Mouse (Mus musculus) cerebellum, postnatal 4 days (tissue): ENCODE measurements around the gene Tff2.

Source experiments
- DNase-seq, 2 experiments: peaks; one replicate each; pipeline ENCODE4 v3.0.0; 2022; ENCODE audit warnings: low spot score in 2 of 2, mixed read lengths in 1 of 2

The Tff2 gene

DNA sequence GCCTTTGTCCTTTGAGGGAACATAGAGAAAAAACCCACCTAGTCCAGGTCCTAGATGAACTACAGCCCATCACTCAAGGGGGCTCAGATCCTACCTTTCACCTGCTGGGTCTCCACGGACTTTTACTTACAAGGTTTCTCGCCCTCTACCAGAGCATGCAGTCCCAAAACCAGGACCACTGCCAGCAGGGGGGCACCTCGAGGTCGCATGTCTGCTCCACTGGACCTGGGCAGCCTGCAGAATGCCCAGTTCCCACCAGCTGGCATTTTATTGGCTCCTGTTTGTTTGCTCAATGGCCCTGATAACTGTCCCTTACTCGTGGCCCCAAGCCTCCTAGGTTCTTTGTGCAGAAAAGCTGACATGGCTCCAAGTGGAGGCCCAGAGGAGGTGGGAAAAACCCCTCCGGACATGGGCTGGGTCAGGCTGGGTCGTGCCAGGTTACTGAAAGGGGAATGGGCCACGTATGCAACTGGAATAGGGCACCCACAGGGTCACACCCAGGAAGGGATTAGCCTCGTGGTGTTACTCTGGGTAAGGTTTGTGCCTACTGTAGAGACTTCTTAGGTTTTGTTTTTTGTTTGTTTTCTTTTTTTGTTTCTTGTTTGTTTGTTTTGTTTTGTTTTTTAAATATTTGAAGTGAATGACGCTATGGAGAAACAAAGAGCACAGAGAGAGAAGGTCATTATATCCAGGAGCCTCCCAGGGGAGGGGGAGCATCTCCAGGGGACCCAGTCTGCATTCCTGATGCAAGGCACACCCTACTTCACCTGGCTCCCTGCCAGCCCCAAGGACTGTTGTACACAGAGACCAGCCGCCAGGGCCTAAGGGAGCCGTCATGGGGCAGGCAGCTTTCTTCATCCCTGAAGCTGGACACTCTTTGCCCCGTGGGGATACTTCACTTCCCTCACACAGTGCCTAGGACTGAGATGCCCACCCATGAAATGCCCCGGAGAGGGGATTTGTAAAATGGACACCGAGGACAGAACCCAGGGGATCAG lies at the start of gene Tff2:
Gene Tff2, minus strand, starts transcription at position 243 of the 998 bp plus-strand sequence.
- no peak for DNase-seq

DNA sequence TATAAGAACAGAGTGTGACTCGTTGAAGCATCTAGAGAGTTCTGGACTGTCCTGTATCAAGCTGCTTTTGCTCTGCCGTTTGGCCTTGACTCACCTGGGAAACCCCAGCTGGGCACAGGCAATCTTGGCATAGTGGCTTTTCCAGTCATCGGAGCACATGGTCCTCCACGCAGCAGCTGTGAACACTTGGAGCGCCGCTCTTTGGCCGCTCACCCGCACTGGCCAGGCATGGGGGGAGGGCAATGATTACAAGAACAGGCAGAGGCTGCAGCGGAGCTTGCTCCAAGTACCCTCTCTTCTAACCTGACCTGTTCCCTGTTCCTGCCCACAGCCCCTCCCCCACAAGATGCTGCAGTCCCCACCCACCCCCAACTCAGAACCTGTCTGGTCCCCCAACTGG lies 49.3 kb upstream of the Tff2 start:
- no peak for DNase-seq

DNA sequence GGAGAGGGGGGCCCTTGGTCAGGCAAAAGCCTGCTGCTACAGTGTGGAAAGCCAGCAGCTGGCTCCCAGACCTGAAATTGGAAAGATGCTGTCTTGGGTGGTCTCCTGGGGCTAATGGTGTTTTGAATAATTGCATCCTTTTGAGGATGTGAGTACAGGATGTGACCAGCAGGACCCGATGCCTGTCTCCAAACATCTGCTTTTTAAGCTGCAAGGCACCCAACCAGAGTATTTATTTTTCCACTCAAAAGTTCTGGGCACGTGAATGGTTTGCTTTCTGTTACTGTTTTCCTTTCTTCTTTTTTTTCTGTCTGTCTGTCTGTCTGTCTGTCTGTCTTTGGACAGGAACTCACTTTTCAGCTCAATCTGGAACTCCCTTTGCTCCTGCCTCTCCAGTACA lies 48.6 kb upstream of the Tff2 start:
- DNase-seq: no peak

DNA sequence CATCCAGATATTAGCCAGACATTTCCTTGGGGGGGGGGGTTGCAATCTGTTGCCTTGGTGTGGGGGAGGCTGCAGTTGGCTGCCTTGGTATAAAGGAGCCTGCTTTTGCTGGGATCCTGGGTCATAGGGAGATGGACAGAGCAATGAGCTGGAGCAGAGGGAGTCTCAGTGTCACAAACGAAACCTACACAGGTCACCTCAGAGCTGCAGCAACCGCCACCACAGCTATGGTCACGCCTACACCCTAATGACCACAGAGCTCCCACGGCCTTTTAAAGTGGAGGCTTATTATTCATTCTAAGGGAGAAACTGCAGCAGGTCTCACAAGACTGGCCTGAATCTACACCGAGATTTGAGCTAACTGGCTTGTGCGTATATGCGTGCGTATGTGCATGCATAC lies 47.7 kb upstream of the Tff2 start:
- no peak for DNase-seq

DNA sequence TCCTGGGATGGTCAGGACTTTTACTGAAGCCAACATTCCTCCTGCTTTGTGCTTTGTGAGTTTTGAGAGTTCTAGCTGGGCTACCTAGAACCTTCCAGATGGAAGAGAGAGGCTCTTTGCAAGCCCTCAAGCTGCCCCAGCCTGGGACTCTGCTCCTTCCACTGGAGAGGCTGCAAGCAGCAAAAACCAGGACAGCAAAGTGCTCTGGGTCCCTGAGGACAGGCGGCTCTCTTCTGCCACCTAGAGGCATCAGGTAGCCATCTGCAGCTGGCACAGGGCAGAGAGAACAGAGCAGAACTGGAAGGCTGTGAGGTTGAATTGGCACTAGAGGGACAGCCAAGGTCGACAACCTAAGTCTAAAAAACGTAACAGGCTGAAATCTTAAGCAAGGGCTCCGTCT lies 43.3 kb upstream of the Tff2 start:
- DNase-seq: peak; percentile 56 to 73

DNA sequence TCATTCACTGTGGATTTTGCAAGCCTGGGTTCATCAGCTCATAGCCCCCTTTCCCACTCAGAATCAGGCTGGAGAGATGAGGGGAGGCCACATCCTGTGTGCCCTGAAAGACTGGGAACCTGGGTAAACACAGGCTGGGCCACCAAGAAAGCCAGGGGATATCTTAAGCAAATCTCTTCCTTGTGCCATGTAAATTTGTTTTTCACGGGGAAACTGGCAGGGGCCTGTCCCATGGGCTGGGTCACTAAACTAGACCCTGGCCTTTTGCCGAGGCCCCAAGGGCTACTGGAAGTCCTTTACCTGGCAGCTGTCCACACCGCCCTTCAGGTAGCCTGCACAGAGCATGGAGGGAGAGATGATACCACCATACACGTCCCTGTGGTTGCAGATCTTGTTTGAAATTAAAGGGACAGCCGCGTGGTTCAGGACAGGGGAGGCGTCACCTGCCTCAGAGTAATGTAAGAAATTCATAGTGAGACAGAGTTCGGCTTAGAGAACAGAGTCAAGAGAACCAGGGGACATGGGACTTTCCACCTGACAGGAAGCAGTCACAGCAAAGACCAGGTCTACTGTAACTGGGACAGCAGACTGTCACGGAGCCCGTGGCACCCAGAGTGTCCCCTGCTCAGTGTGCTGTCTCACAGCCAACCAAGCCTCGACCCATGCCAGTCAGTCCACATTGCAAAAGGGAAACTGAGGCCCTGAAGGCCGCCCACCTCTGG lies 40.3 kb upstream of the Tff2 start:
- no peak for DNase-seq

DNA sequence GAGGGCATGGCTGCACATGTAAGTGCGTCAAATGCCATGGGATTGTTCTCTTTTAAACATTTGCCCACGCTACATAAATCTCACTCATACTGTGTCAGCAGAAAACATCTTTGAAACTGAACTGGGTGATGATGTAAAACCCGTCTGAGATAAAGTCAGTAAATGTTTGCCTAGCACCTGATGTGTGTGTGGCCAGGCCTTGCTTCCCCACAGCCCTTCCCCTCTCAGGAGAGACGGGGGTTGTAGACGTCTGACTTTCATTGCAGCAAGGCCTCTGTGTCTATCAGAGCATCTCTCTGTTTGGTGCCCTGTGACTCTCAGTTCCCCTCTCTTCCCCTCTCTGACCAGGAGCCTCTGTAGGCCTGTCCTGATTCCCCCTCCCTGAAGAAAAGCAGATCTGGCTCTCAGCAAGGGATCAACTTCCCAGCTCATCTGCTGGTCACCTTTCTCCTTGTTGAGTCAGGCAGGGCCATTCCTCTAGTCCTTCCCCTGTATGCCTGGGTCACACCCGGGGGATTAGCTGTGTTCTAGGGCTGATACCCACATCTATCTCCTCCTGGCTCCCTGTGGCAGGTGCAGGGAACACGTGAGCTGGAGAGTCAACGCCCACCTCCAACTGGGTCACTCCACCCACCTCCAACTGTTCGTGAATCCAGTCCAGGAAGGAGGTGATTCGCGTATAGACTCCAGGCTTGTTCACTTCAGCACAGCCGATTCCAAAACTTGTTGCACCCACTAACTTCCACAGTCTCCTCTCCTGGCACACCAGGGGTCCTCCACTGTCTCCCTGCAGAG lies 39.3 kb upstream of the Tff2 start:
- DNase-seq: no peak

DNA sequence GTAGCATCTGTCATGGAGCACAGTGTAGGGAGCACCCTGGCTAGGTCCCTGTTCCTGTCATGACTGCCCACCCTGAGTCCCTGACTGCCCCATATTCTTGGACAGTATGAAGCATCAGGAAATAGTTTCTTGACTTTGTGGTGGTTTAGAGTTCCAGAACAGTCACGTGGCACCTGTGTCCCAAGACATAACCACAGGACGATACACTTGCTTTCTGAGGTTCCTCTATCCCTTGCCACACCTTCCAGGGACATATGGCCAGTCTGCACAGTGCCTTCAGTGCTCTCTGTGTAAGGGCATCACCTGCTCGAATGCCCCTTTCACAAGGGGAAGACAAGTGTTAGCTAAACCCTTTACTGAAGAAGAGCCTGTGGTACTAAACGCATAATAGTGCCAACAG lies 37.4 kb upstream of the Tff2 start:
- no peak for DNase-seq

DNA sequence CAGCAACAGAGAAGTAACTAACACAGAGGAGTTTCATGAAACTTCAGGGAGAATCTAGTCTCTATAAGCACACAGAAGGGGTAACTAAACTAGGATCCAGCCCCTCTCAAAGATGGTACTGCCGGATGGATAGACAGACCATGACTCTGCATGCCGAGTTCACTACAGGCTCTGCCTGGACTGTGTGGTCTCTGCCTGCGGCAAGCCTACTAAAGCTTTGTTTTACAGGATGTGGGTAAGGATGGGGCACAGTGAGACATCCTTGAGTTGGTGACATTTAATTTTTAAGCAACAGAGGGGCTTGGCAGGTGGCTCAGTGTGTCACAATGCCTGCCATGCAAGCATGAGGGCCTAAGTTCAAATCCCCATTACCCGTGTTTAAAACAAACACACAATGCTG lies 32.2 kb upstream of the Tff2 start:
- no peak for DNase-seq

DNA sequence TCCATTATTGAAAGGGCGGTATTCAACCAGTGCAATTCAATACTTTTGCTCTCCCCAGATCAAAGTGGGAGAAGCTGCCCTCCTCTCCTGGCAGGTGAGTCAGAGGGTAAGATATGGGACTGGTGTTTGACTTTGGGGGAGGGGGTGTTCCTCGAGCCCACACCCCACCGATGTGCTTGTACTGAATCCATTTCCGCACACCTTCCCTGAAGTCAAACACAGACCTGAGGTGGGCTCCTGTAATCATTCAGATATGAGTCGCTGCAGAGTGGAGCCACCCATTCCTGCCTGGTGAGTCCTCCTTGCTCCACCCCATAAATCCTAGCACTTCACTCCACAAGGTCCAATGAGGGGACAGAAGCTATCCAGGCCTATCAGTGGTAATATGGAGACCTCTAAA lies 25.7 kb upstream of the Tff2 start:
- DNase-seq: no peak

DNA sequence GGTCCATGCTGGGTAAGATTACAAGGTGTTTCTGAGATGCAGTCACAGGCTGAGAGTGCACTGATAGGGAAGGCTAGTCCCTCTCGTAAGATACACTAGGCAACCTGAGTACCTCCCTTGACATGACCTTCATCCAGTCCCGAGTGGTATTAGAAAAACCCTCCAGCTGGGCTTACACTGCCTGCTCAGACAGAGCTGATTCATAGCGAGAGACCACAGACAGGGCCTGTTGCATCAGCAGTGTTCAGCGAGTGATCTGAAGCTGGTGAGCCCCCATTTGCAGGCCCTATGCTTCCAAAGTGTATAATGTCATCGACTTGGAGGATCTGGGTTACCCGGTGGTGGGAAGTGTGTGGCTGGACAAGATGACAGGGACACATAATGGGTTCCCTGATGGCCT lies 21.0 kb upstream of the Tff2 start, which contains the start of gene Tff1:
Gene Tff1, minus strand, starts transcription at position 151 of the 400 bp plus-strand sequence.
- no peak for DNase-seq

DNA sequence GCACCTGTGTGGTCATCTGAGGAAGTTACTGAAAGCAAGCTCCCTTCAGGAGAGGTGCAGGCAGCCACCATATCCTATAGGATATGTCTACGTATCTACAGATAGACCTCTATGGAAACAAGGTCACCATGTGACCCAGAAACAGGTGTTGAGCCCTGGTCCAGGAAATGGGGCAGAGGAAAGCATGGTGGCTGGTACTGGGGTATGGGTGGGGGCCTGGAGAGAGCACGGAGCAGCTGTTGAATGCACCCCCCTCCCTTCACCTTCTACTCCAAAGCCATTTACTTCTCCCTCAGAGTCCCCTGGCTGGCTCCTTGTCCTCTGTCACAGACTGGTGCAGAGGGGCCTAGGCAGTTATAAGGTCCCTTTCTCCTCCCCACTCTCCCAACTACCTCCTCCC lies 19.7 kb upstream of the Tff2 start:
- DNase-seq: no peak

DNA sequence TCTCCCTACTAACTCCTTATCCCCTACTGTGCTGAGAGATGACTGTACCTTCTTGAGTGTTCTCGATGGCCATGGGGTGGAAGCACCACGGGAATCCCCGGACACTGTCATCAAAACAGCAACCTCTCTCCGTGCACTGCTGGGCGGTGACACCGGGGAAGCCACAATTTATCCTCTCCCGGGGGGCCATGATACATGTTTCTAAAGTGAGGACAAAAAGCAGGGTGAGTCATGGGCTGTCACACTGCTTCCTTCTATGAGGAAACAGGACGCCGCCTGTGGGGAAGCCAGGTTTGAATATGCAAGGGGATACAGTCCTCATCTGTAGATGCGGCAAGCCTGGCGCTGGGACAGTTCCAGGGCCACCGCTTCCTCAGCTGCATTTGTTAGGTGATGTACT lies 18.5 kb upstream of the Tff2 start:
- DNase-seq: no peak

DNA sequence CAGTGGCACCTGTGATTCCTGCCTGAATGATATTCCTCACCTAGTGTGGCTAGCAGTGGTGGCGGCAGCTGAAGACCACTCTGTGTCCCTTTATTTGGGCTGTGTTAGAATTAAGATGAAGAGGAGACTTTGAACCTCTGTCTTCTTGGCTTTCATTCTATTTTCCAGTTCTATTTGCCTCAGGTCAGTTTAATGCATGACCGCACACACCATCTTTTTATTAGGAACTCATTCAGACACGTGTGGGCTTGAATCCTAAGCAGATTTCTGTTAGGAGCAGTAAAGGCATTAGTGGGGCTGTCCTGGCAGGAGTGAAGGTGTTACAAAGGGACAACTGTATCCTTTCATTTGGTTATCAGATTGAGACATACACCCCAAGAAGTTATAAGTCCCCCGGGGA lies 16.2 kb upstream of the Tff2 start:
- DNase-seq: no peak

DNA sequence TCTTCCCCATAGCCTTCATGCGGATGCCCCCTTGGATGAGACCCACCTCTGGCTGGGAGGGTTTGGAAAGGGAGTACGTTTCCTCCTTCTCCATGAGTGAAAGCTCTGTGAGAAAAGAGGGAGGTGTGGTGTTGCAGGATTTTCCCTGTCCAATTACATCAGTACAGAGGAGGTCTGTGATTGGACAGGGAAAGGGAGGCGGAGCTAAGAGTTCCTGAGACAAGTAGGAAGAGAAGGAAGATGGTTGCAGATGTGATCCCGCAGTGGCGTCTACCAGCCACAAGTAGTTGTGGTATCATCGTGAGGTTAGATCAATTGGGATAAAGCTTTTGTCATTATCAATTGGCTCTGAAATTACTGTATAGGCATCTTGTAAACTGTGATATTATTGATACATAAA lies 13.8 kb upstream of the Tff2 start:
- DNase-seq: no peak

DNA sequence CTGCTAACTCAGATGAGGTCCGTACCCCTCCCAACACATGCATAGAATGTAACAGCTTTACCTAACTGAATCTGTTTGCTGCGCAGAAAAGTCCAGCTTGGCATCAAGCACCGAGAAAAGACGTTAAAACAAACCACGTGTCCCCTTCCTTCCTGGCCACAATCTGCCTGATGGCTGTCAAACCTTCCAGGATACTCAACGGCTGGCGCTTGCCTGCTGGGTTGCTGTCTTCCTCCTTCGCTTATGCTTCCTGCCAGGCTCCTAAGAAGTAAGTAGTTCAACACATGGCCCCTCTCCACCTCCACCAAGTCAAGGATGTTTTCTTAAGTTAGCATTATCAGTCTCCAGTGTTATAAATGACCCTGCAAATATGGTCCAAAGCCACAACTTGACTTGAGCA lies 9.7 kb upstream of the Tff2 start:
- no peak for DNase-seq

DNA sequence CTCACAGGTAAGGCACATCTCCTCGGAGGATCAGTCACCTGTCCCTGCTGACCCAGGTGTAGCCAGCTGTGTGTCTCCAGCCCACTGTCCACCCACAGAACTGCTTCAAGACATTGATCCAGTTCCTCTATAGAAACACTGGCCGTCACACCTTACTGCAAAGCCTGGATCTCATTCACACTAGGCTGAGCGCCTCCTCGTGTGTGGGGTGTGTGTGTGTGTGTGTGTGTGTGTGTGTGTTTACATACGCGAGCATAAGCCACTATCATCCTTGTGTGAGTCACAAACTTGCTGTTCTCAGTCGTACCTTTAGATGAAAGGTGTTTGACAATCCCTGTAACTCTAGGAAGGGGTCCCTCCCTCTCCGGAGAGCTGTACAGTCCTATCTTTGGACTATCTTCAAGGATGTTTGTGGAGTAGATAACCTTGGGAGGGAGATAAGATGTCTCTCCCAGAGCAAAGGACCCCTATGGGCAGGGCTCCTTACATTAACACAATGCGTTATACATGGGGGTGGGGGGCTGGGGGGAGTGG lies 9.0 kb upstream of the Tff2 start:
- DNase-seq: no peak

DNA sequence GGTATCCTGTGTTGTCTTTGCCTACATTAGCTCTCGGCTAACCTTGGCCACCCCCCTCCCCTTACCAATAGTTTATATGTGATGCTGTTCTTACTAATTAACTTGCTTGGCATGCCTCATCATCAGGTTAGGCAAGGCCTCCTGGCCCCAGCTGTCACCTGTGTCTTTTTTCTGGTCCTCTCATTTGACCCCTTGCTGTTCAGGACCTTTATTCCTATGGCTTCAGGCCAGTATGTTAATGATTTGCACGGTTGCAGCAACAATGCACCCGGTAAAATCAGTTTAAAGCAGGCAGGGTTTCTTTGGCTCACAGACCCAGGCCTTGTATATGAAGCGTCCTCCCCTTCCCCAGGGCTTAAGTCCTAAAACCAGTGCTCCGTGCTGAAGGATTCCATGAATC lies 8.4 kb upstream of the Tff2 start:
- no peak for DNase-seq

DNA sequence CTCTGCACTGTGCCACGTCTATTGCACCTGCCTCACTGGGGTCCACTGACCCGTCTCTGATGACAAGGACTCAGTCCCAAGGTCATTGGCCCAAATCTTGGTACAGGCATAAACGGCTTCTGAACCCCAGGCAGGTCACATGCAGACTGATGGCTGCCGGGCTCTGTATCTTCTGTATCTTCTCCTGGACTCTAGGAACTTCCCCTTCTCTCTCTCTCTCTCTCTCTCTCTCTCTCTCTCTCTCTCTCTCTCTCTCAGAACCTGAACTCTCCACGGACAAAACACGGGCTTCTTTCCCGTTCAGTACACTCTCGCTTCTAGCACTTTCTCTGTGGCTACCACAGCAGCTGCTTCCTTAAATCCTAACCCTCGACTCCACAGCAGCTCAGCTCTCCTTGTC lies 1.9 kb upstream of the Tff2 start:
- no peak for DNase-seq

DNA sequence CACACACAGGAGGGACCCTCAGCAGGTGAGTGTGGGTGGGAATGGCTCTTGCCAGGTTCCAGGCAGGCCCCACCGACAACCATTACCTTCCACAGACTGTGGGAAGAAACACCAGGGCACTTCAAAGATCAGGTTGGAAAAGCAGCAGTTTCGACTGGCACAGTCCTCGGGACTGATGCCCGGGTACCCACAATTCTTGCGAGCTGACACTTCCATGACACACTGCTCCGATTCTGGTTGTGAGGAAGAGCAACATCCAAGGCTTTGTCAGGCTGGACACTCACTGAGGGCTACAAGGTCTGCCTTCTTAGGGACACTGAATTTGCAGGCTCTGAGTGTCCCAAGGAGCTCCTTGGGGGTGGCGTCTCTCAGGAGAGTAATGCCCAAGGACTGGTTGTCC lies 2.0 kb downstream of the Tff2 start:
- no peak for DNase-seq

DNA sequence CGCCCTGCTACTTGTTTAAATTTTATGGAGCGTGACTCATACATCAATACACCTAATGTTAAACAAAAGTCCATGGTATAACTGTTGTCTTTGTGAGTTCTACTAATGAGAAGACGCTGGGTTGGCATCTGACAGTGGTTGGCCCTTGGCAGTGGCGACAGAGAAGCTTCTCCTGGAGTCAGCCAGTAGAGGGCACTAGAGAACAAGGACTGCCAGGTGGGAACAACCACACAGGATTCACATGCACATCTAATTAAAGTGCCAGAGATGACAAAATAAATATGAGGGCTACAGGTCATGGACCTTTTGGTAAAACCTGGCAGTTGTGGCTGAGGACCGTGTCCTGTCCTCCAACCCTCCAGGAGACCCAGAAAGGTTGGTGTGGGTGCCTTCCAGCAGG lies 5.7 kb downstream of the Tff2 start:
- DNase-seq: peak in 1 of 2 experiments; percentile 63

DNA sequence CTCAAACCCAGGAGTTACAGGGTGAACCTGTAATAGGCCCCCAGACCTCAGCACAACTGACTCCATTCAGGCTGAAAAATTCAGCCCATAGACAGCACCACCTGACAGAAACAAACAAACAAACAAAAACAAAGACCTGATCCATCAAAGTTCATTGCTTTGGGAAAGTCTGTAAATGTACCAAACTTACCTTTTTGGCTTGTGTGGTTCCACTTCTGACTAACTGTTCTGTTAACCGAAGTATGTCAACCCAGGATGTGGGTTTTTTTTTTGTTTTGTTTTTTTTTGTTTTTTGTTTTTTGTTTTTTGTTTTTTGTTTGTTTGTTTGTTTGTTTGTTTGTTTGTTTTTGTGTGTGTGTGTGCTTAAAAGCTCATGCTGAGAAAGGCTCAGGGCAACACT lies 7.3 kb downstream of the Tff2 start:
- no peak for DNase-seq
